Mouse (Mus musculus) heart, postnatal 0 days (tissue): ENCODE data around the gene Gm17482. TPM values are rescaled to one million over a fixed set of nuclear protein-coding genes. Genes with fewer than 3 reads are reported as not detected.

ENCODE experiments used
- ATAC-seq: fragments of 200-750 bp; cut with Nextera tagmentation; 2 replicates; pipeline ENCODE4 v1.8.0; 2017; ENCODE audit warnings: low read depth, moderate number of reproducible peaks, moderate library complexity; ENCODE audit not compliant: insufficient read depth
- DNase-seq: peaks from one replicate; pipeline ENCODE4 v3.0.0-alpha.2; 2016; ENCODE audit warnings: low spot score
- H3K27ac ChIP-seq: fragments of 300-500 bp; sonication (generic); 2 replicates; pipeline ENCODE4 v1.5.1; 2014; ENCODE audit warnings: low read depth, mild to moderate bottlenecking
- H3K27me3 ChIP-seq: fragments of 300-500 bp; sonication (generic); 2 replicates; pipeline ENCODE4 v1.6.1; 2014; ENCODE audit warnings: low read length, mixed read lengths; ENCODE audit not compliant: control insufficient read depth, insufficient read depth
- H3K36me3 ChIP-seq: fragments of 300-500 bp; sonication (generic); replicated peaks from 2 replicates; pipeline ENCODE4 v1.6.1; 2014; ENCODE audit warnings: low read length, mixed read lengths; ENCODE audit not compliant: control insufficient read depth, insufficient read depth
- H3K4me1 ChIP-seq: fragments of 300-500 bp; sonication (generic); 2 replicates; pipeline ENCODE4 v1.6.1; 2014; ENCODE audit warnings: antibody characterized with exemption; ENCODE audit not compliant: control insufficient read depth, insufficient read depth
- H3K4me2 ChIP-seq: fragments of 300-500 bp; sonication (generic); 2 replicates; pipeline ENCODE4 v1.6.1; 2014; ENCODE audit warnings: low read depth, mild to moderate bottlenecking, low read length, moderate library complexity
- H3K4me3 ChIP-seq: fragments of 300-500 bp; sonication (generic); 2 replicates; pipeline ENCODE4 v1.5.1; 2014; ENCODE audit warnings: low read depth, low read length
- H3K9ac ChIP-seq: fragments of 300-500 bp; sonication (generic); replicated peaks from 2 replicates; pipeline ENCODE4 v1.6.1; 2014; ENCODE audit warnings: low read depth, low read length, mixed read lengths
- H3K9me3 ChIP-seq: fragments of 300-500 bp; sonication (generic); replicated peaks from 2 replicates; pipeline ENCODE4 v1.6.1; 2016; ENCODE audit warnings: low read length; ENCODE audit not compliant: control insufficient read depth
- CTCF ChIP-seq: IDR thresholded peaks from 2 replicates; pipeline ENCODE4 v1.5.1; 2016; ENCODE audit warnings: antibody characterized with exemption, control low read depth, low read depth
- EP300 ChIP-seq: IDR thresholded peaks from 2 replicates; pipeline ENCODE4 v1.6.1; 2016; ENCODE audit warnings: antibody characterized with exemption, low read depth
- WGBS: fragments of 180-500 bp; shearing (Covaris S2); extraction: QIAGEN DNeasy Blood & Tissue Kit; methylation state at CpG from one replicate; pipeline ENCODE4 v1.1.7; 2014; 5-methylcytosine and 5-hydroxymethylcytosine counted together
- polyA plus RNA-seq: library from polyadenylated mRNA; unstranded; fragments of >200 nt; fragmentation: Nextera tagmentation; extraction: Ambion mirVana; gene quantifications from 2 replicates; pipeline ENCODE4 v1.2.1, GENCODE M21; 2015
- total RNA-seq: library from RNA; depleted of rRNA; stranded (reverse); fragments of >200 nt; gene quantifications from 2 replicates; pipeline ENCODE4 v1.2.3, GENCODE M21; 2014; ENCODE audit warnings: low replicate concordance

Gene Gm17482
- total and polyA plus RNA-seq, 2 experiments from 2014 or later, result not detected

DNA sequence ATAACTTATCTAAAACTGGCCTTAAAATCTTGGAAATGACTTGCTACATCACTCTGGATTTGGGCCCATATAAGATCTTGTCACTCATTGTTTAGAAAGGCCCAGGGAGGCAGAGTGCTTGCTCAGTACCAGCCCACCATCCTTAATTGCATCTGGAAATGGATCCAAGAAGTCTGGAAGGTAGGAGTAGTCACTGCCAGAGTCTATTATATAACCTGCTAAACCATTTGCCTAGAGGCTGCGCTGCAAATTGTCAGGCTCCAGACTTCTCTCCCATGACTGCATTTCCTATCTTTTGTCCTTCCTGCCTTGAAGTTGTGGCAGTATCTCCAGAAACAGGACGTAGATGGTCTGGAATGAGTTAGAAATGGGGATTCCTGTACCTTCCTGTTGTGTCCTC, 17.0 kb upstream of the Gm17482 start:
- 49% methylated on average over 2 of the region's 2 CpGs for WGBS
- Histone ChIP-seq H3K4me3 (no peak overlapping the region), H3K4me2 (no peak overlapping the region), H3K9me3 (no peaks in the 10 kb centered on the region), H3K27ac (no peak overlapping the region), H3K27me3 (no peaks in the 10 kb centered on the region), H3K36me3 (no peaks in the 10 kb centered on the region), H3K4me1 (no peaks in the 10 kb centered on the region), H3K9ac (no peak overlapping the region)
- ATAC-seq (no peak), DNase-seq (no peak)
- no peak for TF ChIP-seq CTCF
- TF ChIP-seq EP300, result no peak

DNA sequence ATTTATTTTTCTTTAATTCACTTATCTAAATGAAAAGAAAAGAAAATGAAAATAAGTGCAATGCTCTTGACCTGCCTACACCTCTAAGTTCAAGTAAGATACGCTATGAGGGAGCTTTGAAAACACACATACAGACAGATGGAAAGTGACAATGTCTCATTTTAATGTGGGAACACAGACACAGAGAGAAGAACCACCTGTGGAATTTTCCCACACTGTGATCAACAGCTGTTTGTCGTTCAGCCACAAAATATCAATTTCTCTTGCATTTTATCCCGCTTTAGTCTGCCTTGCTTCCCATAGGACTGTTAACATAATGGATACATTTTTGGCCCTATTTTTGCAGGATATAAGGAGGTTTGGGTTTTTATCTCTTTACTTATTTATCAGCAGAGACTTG, 16.3 kb upstream of the Gm17482 start:
- Histone ChIP-seq H3K4me1 (no peaks in the 10 kb centered on the region), H3K9me3 (no peaks in the 10 kb centered on the region), H3K9ac (no peak overlapping the region), H3K27ac (no peak overlapping the region), H3K27me3 (no peaks in the 10 kb centered on the region), H3K4me2 (no peak overlapping the region), H3K4me3 (no peak overlapping the region), H3K36me3 (no peaks in the 10 kb centered on the region)
- no peak for ATAC-seq
- WGBS, result 75% methylated on average over 3 of the region's 3 CpGs
- TF ChIP-seq CTCF (no peak), EP300 (no peak)
- DNase-seq, result no peak

- Histone ChIP-seq H3K27me3 (no peaks in the 10 kb centered on the region), H3K27ac (no peak overlapping the region), H3K36me3 (no peaks in the 10 kb centered on the region), H3K9me3 (no peaks in the 10 kb centered on the region), H3K9ac (no peak overlapping the region), H3K4me3 (no peak overlapping the region), H3K4me1 (no peaks in the 10 kb centered on the region), H3K4me2 (no peak overlapping the region)
- DNase-seq (no peak), ATAC-seq (no peak)
- TF ChIP-seq EP300 (no peak), CTCF (no peak)
- 52% methylated on average over 5 of the region's 5 CpGs for WGBS
These were observed 14.8 kb upstream of the Gm17482 start for GRCm38 (mm10) chr6:115212132-115212903.

- H3K4me2 ChIP-seq, result no peak overlapping the region
- no peak overlapping the region for H3K9ac ChIP-seq
- TF ChIP-seq CTCF (no peak), EP300 (no peak)
- no peak overlapping the region for H3K4me3 ChIP-seq
- no peak overlapping the region for H3K27ac ChIP-seq
- WGBS, result 54% methylated on average over 5 of the region's 5 CpGs
- ATAC-seq (no peak), DNase-seq (no peak)
- H3K27me3 ChIP-seq, result no peaks in the 10 kb centered on the region
- H3K4me1 ChIP-seq, result no peaks in the 10 kb centered on the region
- no peaks in the 10 kb centered on the region for H3K9me3 ChIP-seq
- H3K36me3 ChIP-seq, result no peaks in the 10 kb centered on the region
These were observed 14.0 kb upstream of the Gm17482 start for GRCm38 (mm10) chr6:115213129-115213528.

DNA sequence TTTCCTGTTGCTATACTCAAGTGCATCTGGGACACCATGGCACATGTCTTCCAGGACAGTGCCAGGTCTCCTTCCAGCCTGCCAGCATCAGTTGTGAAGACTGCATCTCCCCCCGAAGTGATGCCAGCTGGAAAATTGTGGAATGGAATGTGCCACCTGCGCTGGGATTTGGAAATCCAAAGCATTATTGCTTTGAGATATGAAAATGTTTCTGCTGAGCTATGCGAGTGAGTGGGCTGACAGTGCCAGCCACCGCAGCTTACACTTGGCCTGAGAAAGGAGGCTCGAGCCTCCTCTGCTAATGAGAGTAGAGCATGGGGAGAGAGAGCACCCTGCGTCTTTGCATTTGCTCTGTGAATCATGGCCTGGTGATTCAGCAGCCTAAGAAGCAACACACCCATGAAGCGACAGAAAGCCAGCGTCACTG, 5.9 kb upstream of the Gm17482 start:
- Histone ChIP-seq H3K36me3 (no peaks in the 10 kb centered on the region), H3K4me2 (no peak overlapping the region), H3K27ac (no peak overlapping the region), H3K4me1 (no peaks in the 10 kb centered on the region), H3K27me3 (no peaks in the 10 kb centered on the region), H3K9ac (no peak overlapping the region), H3K4me3 (no peak overlapping the region), H3K9me3 (no peaks in the 10 kb centered on the region)
- TF ChIP-seq EP300, result no peak
- 73% methylated on average over 8 of the region's 8 CpGs for WGBS
- ATAC-seq (no peak), DNase-seq (no peak)

- Histone ChIP-seq H3K27me3 (0 out of 2 replicates have a peak, but pooled peaks cover 2% of the 10 kb centered on the region), H3K4me3 (no peak overlapping the region), H3K4me2 (no peak overlapping the region), H3K27ac (no peak overlapping the region), H3K4me1 (no peaks in the 10 kb centered on the region), H3K9me3 (no peaks in the 10 kb centered on the region), H3K36me3 (no peaks in the 10 kb centered on the region), H3K9ac (no peak overlapping the region)
- WGBS, result 64% methylated on average over 3 of the region's 3 CpGs
- TF ChIP-seq EP300, result no peak
- DNase-seq (no peak), ATAC-seq (no peak)
These were observed 1.6 kb upstream of the Gm17482 start for GRCm38 (mm10) chr6:115225519-115225918.
